Mouse (Mus musculus) myocyte (in vitro differentiated cells): ENCODE measurements around the gene Plekhm3. TPM values are rescaled to one million over a fixed set of nuclear protein-coding genes. Genes with fewer than 3 reads are reported as not detected.

ENCODE experiments used
- H3K27me3 ChIP-seq: one replicate; pipeline ENCODE4 v1.6.1; 2011; ENCODE audit not compliant: control insufficient read depth, insufficient read depth, insufficient read length
- H3K36me3 ChIP-seq: one replicate; pipeline ENCODE4 v1.6.1; 2011; ENCODE audit not compliant: control insufficient read depth, insufficient read depth
- H3K4me2 ChIP-seq: one replicate; pipeline ENCODE4 v1.6.1; 2011; ENCODE audit warnings: low read depth, control low read depth
- H3K4me3 ChIP-seq: one replicate; pipeline ENCODE4 v1.5.1; 2011; ENCODE audit warnings: mild to moderate bottlenecking, control low read depth, moderate library complexity
- H3K79me2 ChIP-seq: one replicate; pipeline ENCODE4 v1.6.1; 2011; ENCODE audit not compliant: control insufficient read depth, insufficient read depth
- H3ac ChIP-seq: one replicate; pipeline ENCODE4 v1.6.1; 2011; ENCODE audit not compliant: control insufficient read depth, insufficient read length
- CEBPB ChIP-seq: IDR thresholded peaks from 2 replicates; pipeline ENCODE4 v1.6.1; 2011; ENCODE audit warnings: mild to moderate bottlenecking, moderate library complexity; ENCODE audit not compliant: poor library complexity, insufficient read depth, severe bottlenecking
- E2F4 ChIP-seq: IDR thresholded peaks from one replicate; pipeline ENCODE4 v1.6.1; 2011; ENCODE audit warnings: mild to moderate bottlenecking, control low read depth, moderate library complexity; ENCODE audit not compliant: insufficient read depth
- MAX ChIP-seq: IDR thresholded peaks from one replicate; pipeline ENCODE4 v1.6.1; 2011; ENCODE audit warnings: low read depth, mild to moderate bottlenecking, control low read depth
- MYOD1 ChIP-seq, 3 experiments: IDR thresholded peaks; one replicate each; pipeline ENCODE4 v1.6.1; 2011; ENCODE audit warnings: control low read depth in 2 of 3, low read depth in 2 of 3, mild to moderate bottlenecking in 2 of 3, moderate library complexity in 1 of 3; ENCODE audit not compliant: insufficient read length in 2 of 3, control insufficient read depth in 1 of 3
- MYOG ChIP-seq, 3 experiments: IDR thresholded peaks; one replicate each; pipeline ENCODE4 v1.6.1; 2011; ENCODE audit warnings: control low read depth in 2 of 3, low read depth in 2 of 3, mild to moderate bottlenecking in 2 of 3; ENCODE audit not compliant: insufficient read length in 2 of 3, control insufficient read depth in 1 of 3, insufficient read depth in 1 of 3
- POLR2A ChIP-seq: IDR thresholded peaks from one replicate; pipeline ENCODE4 v1.6.1; 2011; ENCODE audit warnings: low read depth, mild to moderate bottlenecking, control low read depth, moderate library complexity; ENCODE audit not compliant: insufficient read length
- POLR2AphosphoS2 ChIP-seq: IDR thresholded peaks from one replicate; pipeline ENCODE4 v1.6.1; 2011; ENCODE audit warnings: low read depth, control low read depth; ENCODE audit not compliant: insufficient read length
- REST ChIP-seq: IDR thresholded peaks from one replicate; pipeline ENCODE4 v1.6.1; 2011; ENCODE audit warnings: mild to moderate bottlenecking, control low read depth, moderate library complexity; ENCODE audit not compliant: insufficient read depth, insufficient read length
- SRF ChIP-seq: IDR thresholded peaks from one replicate; pipeline ENCODE4 v1.6.1; 2011; ENCODE audit warnings: low read depth; ENCODE audit not compliant: control insufficient read depth, insufficient read length
- TCF12 ChIP-seq: IDR thresholded peaks from one replicate; pipeline ENCODE4 v1.6.1; 2011; ENCODE audit warnings: mild to moderate bottlenecking, control low read depth; ENCODE audit not compliant: poor library complexity, insufficient read depth, severe bottlenecking
- TCF3 ChIP-seq: IDR thresholded peaks from one replicate; pipeline ENCODE4 v1.6.1; 2011; ENCODE audit warnings: low read depth, control low read depth; ENCODE audit not compliant: insufficient read length
- USF1 ChIP-seq: IDR thresholded peaks from one replicate; pipeline ENCODE4 v1.6.1; 2011; ENCODE audit warnings: low read depth, mild to moderate bottlenecking, control low read depth, moderate library complexity
- polyA plus RNA-seq: library from polyadenylated mRNA; unstranded; fragments of >200 nt; fragmentation: generic; extraction: Trizol; gene quantifications from one replicate; pipeline ENCODE4 v1.2.1, GENCODE M21; 2012; ENCODE audit warnings: missing spikeins

Gene Plekhm3
- polyA plus RNA-seq, 1 experiment, result 3.9 TPM

DNA sequence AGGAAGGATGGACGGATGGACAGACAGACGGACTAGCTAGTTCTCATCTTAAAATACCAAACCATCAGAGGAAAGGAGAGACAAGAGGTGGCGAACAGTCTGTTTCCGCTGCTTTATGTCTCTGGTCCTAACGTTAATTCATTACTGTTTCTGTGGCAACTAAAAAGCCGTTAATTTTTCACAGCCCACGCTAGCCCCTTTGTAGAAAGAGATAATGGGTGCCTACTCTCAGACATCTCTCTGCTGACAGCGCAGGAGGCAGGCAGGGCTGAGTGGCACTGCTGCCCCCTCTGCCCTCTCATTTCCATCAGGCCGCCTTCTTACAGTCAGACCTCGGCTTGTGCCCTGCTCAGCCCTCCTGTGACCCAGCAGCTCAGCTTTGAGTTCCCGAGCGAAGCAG lies 32.3 kb downstream of the Plekhm3 start:
- H3K79me2 ChIP-seq, result no peaks in the 10 kb centered on the region
- no peaks in the 10 kb centered on the region for H3K36me3 ChIP-seq
- no peak overlapping the region for H3K4me2 ChIP-seq
- no peak overlapping the region for H3ac ChIP-seq
- no peak overlapping the region for H3K4me3 ChIP-seq
- TF ChIP-seq TCF12 (no peak), SRF (no peak), CEBPB (no peak), POLR2A (no peak), MYOG (IDR thresholded peaks at IDR 0.05; ENCODE audit: control insufficient read depth in 1 of 3, insufficient read depth in 1 of 3, insufficient read length in 2 of 3, low read depth in 2 of 3) (no peak), MAX (no peak), USF1 (no peak), E2F4 (no peak), REST (no peak), POLR2AphosphoS2 (no peak), TCF3 (no peak), MYOD1 (IDR thresholded peaks at IDR 0.05; ENCODE audit: control insufficient read depth in 1 of 3, insufficient read length in 2 of 3, low read depth in 2 of 3) (no peak)
- no peaks in the 10 kb centered on the region for H3K27me3 ChIP-seq

DNA sequence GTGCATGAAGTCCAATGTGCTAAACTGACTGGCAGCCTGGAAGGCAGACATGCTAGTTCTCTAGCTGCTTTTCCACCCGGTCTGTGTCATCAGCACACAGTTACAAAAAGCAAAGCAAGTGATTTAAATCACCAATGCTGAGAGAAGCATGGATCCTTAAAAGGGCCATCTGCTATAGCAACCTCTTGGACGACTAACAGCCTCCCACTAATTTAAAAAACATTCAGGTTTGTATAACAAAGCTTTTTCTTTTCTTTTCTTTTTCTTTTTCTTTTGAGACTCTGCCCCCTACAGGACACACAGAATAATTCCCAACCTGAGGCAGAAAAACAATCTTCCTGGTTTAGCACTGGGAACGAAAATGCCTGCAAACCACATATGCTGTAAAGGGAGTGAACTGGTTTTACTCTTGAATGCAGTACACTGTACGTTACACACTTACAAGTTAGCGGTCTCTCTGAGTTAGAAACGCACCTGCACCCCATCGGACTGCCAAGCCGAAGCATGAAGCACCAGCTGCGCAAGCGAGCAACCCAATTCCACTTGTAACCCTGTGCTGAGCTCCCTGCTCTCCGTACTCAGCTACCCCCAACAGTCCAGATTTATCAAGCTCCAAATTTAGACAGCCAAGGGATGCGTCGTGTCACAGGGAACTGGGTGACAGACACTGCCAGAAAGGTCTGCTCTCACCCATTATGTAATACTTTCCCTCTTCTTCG lies 37.7 kb downstream of the Plekhm3 start:
- Histone ChIP-seq H3K36me3 (no peaks in the 10 kb centered on the region), H3K4me2 (no peak overlapping the region), H3K4me3 (no peak overlapping the region), H3K79me2 (no peaks in the 10 kb centered on the region), H3K27me3 (no peaks in the 10 kb centered on the region), H3ac (no peak overlapping the region)
- TF ChIP-seq MAX (no peak), E2F4 (no peak), MYOD1 (IDR thresholded peaks at IDR 0.05; ENCODE audit: control insufficient read depth in 1 of 3, insufficient read length in 2 of 3, low read depth in 2 of 3) (no peak), POLR2AphosphoS2 (no peak), CEBPB (no peak)

DNA sequence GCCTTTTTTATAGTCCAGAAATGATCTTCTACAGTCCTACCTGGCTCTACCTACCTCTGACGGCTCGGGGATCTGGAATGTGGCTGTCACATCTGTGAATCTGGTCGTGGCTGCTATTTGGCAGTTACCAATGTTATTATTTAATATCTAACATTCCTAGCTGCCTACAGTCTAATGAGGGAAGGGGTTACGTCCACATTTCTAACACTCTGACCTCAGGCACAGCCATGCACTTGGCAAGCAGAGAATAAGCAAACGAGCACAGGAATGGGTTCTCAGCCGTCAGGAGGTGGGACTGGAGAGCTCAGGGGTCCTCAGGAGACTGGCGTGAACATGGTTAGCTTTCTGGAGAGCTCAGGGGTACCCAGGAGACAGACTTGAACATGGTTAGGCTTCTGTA lies 38.7 kb downstream of the Plekhm3 start:
- no peaks in the 10 kb centered on the region for H3K27me3 ChIP-seq
- H3K4me3 ChIP-seq, result no peak overlapping the region
- no peak for TF ChIP-seq POLR2A
- TF ChIP-seq USF1, result no peak
- no peak for TF ChIP-seq TCF12
- TF ChIP-seq MYOD1 (IDR thresholded peaks at IDR 0.05; ENCODE audit: control insufficient read depth in 1 of 3, insufficient read length in 2 of 3, low read depth in 2 of 3), result no peak
- TF ChIP-seq SRF, result no peak
- no peak for TF ChIP-seq POLR2AphosphoS2
- no peaks in the 10 kb centered on the region for H3K79me2 ChIP-seq
- H3K4me2 ChIP-seq, result no peak overlapping the region
- no peaks in the 10 kb centered on the region for H3K36me3 ChIP-seq
- H3ac ChIP-seq, result no peak overlapping the region

DNA sequence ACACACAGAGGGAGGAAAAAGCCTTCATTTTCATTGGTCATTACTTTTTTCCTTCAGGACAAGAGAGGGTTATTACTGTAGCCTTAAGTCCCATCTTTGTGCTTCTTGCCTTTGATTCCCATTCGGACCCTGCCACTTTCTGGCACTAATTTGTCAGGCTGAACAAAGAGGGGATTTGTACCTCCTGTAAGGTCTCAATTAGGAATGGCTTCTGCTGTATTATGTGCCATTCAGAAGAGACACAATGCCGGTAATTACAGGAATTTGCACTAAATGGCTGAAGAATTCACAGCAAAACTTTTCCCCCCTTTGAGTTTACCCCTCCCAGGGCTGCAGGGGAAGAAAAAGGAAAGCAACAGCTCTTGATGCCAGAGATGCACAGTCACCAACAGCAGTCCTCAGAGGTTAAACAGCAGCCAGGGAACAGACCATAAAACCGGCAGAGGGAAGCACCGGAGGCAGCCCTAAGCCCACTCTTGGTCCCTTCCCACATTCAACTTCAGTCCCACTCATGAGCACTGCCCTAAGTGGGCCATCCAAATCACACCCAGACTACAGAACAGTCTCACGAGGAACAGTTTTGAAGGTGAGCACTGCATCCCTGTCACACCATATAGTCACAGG lies 39.6 kb downstream of the Plekhm3 start:
- no peak for TF ChIP-seq USF1
- TF ChIP-seq POLR2AphosphoS2, result no peak
- TF ChIP-seq SRF, result no peak
- Histone ChIP-seq H3ac (no peak overlapping the region), H3K36me3 (no peaks in the 10 kb centered on the region), H3K27me3 (no peaks in the 10 kb centered on the region), H3K4me2 (no peak overlapping the region), H3K79me2 (no peaks in the 10 kb centered on the region), H3K4me3 (no peak overlapping the region)

DNA sequence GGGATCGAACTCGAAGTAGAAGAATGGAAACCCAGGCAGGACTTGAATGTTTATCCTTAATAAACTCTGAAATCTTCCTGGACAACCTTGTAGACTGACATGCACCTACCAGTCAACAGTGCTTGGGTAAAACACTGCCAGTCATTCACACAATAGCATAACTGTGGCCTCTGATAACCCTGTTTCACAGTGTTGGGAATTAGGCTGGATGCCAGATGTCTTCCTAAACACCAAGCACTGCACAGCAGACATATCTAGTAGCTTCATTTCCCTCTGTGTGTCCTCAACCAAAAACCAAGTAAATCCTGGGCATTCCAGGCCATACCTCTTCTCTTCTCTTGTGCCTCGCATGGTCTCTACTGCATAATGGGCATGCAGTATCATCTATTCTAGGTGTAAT lies 42.3 kb downstream of the Plekhm3 start:
- no peaks in the 10 kb centered on the region for H3K27me3 ChIP-seq
- TF ChIP-seq E2F4, result no peak
- no peak for TF ChIP-seq TCF12
- no peak for TF ChIP-seq TCF3
- TF ChIP-seq CEBPB, result no peak
- no peak for TF ChIP-seq REST
- TF ChIP-seq POLR2AphosphoS2, result no peak
- no peak for TF ChIP-seq POLR2A
- TF ChIP-seq MAX, result no peak
- no peak for TF ChIP-seq USF1
- no peak for TF ChIP-seq MYOG (IDR thresholded peaks at IDR 0.05; ENCODE audit: control insufficient read depth in 1 of 3, insufficient read depth in 1 of 3, insufficient read length in 2 of 3, low read depth in 2 of 3)
- no peaks in the 10 kb centered on the region for H3K36me3 ChIP-seq

More for the DNA sequence above, 42.3 kb downstream of the Plekhm3 start:
- Histone ChIP-seq H3K4me3 (no peak overlapping the region), H3K79me2 (no peaks in the 10 kb centered on the region), H3ac (no peak overlapping the region), H3K4me2 (no peak overlapping the region)
